Mouse (Mus musculus) myocyte (in vitro differentiated cells): Measurements from ENCODE around the gene Tdgf1.

ENCODE experiments used
- CEBPB ChIP-seq: IDR thresholded peaks from 2 replicates; pipeline ENCODE4 v1.6.1; 2011; ENCODE audit warnings: mild to moderate bottlenecking, moderate library complexity; ENCODE audit not compliant: poor library complexity, insufficient read depth, severe bottlenecking
- E2F4 ChIP-seq: IDR thresholded peaks from one replicate; pipeline ENCODE4 v1.6.1; 2011; ENCODE audit warnings: mild to moderate bottlenecking, control low read depth, moderate library complexity; ENCODE audit not compliant: insufficient read depth
- MAX ChIP-seq: IDR thresholded peaks from one replicate; pipeline ENCODE4 v1.6.1; 2011; ENCODE audit warnings: low read depth, mild to moderate bottlenecking, control low read depth
- POLR2A ChIP-seq: IDR thresholded peaks from one replicate; pipeline ENCODE4 v1.6.1; 2011; ENCODE audit warnings: low read depth, mild to moderate bottlenecking, control low read depth, moderate library complexity; ENCODE audit not compliant: insufficient read length
- POLR2AphosphoS2 ChIP-seq: IDR thresholded peaks from one replicate; pipeline ENCODE4 v1.6.1; 2011; ENCODE audit warnings: low read depth, control low read depth; ENCODE audit not compliant: insufficient read length
- REST ChIP-seq: IDR thresholded peaks from one replicate; pipeline ENCODE4 v1.6.1; 2011; ENCODE audit warnings: mild to moderate bottlenecking, control low read depth, moderate library complexity; ENCODE audit not compliant: insufficient read depth, insufficient read length
- TCF12 ChIP-seq: IDR thresholded peaks from one replicate; pipeline ENCODE4 v1.6.1; 2011; ENCODE audit warnings: mild to moderate bottlenecking, control low read depth; ENCODE audit not compliant: poor library complexity, insufficient read depth, severe bottlenecking
- TCF3 ChIP-seq: IDR thresholded peaks from one replicate; pipeline ENCODE4 v1.6.1; 2011; ENCODE audit warnings: low read depth, control low read depth; ENCODE audit not compliant: insufficient read length
- USF1 ChIP-seq: IDR thresholded peaks from one replicate; pipeline ENCODE4 v1.6.1; 2011; ENCODE audit warnings: low read depth, mild to moderate bottlenecking, control low read depth, moderate library complexity

- no peak for TF ChIP-seq POLR2AphosphoS2
- TF ChIP-seq TCF12: no peak
- TF ChIP-seq USF1: no peak
- no peak for TF ChIP-seq TCF3
- no peak for TF ChIP-seq POLR2A
- TF ChIP-seq MAX: no peak
- no peak for TF ChIP-seq CEBPB
- no peak for TF ChIP-seq E2F4
- TF ChIP-seq REST: no peak
These were observed 38.1 kb upstream of the Tdgf1 start for GRCm38 (mm10) chr9:110984096-110984495.
